Mouse (Mus musculus) cerebellum, postnatal 14 days (tissue): ENCODE data around the gene Dstyk.

Experiments
- DNase-seq, 2 experiments: peaks; one replicate each; pipeline ENCODE4 v3.0.0; 2021; ENCODE audit warnings: mixed read lengths in 2 of 2

Dstyk gene

GRCm38 (mm10) chr1:132417319-132418251, at the start of gene Dstyk:
Gene Dstyk, plus strand, starts transcription at chr1:132417555.
- peak; percentile 92 for DNase-seq

DNA sequence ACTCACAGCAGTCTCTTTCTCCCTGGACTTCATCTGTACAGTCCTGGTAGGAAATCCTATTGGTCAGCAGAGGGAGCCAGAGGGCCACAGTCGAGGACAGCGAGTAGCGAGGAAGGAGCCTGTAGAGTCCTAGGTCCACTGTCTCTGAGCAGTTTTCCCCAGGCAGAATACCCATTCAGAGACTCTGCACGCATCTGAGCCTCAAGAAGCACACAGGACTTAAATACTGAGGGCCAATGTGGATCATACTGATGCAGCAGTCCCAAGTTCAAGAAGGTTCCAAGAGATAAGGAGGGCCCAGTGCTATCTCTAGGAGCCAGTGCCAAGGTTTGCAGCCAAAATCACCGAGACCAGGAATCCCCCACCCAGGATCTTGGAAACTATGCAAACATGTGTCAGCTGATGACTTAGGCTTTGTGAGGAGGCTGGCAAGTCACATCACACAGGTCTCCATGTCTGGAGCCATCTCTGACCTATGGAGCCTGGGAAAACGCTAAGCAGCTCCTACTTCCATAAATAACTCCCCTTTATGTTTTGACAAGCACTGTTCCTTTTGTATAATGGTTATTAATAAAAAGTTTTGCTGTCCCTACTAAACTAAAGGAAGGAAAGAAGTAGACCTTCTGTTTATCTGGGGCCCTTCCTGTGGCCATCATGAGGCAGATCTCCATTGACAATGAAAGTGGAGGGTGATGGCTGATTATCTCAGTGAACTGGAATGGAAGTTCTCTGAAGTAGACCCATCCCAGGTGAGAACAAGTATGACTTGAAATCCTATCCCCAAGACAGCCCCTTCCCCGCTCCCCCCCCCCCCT, 49.5 kb upstream of the Dstyk start:
- peak; percentile 93 to 94 for DNase-seq

- DNase-seq: no peak
Observed at GRCm38 (mm10) chr1:132370681-132371173, 46.6 kb upstream of the Dstyk start.

DNA sequence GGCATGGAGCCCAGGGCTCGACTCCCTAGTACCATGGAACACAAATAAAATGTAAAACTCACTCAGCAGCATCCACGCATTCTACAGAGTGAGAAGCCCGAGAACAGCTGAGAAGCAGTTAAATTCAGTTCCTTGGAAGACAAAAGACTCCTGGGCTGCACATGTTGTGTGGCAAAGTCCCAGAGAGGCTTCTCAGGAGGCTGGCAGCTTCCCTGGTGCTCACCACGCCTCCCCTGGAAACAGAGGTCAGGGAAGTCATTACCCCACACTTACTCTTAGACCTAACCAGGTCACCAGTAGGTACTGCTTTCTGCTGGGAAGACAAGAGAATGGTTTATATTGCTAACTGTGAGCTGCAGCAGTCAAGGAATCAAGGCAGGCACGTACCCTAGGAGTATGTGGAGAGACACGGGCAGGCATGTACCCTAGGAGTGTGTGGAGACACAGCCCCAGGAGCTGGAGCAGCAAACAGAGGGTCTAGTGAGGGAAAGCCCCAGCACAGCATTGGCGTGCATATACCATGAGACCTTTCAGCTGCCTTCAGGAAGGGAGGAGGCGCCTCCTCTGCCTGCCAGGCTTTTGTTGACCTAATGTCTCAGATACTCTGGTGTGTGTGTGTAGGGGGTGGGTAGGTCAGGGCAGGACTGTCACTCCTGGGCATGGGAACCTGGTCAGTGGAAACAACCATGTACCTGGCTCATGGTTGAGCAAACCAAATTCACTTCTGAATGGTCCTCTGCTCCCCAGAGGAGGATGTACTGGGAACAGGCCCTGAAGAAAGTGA, 45.9 kb upstream of the Dstyk start:
- no peak for DNase-seq

- no peak for DNase-seq
Observed at GRCm38 (mm10) chr1:132372354-132372753, 45.0 kb upstream of the Dstyk start.

GRCm38 (mm10) chr1:132372896-132373534, 44.3 kb upstream of the Dstyk start:
- DNase-seq: no peak

DNA sequence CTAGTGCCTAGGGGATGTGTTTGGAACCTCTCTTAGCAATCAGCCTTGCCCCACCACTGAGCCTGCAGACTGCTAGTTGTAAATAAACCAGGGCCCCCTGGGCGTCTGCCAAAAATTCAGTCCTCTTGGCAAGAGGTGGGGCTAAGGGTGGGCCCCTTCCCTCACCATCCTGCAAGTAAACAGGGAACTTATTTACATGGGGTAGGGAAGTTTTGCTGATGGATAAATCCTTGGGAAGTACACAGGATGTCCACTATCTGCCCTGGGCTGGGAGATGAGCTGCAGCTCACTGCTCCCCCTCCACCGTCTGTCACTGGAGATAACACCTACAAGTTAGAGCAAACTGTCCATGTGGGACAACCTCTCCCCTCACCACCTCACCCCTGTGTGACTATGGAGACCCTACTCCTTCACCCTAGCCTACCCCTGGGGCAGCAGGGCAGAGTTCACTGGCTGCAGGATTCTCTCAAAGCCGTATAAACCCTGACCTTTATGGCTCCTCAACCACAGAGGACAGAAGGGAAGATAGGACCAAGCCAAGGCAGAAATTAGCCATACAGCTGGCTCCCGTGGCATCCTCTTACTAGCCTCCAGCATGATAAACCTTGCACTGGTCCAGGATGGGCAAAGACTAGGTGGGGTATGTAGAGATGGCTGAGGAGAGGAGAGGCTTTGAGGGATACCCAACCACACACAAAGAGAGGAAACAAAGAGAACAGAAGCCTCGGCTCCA, 43.0 kb upstream of the Dstyk start:
- peak in 1 of 2 experiments; percentile 62 for DNase-seq

GRCm38 (mm10) chr1:132374873-132375244, 42.5 kb upstream of the Dstyk start:
- DNase-seq: no peak

DNA sequence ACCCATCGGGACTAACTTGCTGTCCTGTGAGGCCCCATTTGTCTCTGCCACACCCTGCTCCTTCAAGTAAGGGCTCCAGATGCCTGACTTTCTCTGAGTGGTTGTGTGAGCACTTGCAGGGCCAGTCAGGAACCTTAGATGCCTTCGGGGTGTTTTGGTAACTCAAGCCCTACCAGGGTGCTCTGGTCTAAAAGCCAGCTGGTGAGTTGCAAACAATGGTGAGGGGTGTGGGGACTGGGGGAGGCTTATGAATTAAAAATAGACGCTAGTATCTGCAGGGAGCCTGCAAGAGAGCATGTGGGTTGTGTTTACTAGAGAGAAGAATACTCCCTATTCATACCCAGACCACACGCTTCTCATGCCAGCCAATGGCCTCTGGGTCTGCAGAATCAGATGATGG, 42.1 kb upstream of the Dstyk start:
- no peak for DNase-seq

DNA sequence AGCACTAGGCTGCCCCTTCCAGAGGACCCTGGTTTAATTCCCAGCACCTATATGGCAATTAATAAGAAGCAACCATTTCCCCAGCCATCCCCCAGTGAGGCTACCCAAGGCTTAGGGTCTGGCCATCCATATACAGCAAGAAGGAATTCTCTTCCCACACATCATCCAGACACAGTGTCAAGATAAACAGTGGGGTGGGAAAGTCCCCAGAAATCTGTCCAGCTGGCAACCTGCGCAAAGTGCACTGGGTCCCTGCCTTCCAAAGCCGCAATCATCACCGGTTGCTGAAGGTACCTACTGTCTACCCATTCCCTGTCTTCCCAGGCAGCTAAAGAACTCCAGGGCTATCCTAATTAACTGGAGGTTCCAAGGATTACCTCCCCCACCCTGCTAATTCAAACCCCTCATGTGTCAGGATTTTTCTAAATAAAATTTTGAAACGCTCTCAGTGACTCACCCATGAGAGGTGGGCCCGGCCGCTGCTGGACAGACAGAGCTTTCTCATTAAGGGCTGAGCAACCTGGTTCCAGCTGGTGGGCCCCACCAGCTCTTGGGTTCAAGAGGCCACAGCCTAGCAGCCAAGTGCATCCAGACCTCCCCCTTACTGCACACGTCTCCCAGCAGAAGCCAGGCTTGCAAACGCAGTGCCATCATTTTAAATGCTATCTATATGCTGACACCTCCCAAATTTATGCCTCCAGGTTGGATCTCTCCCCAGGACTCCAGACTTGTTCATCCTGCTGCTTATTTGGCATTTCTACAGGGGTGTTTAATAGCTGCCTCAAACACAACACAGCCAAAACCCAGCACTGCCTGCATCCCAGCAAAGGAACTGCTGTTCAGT, 40.9 kb upstream of the Dstyk start:
- no peak for DNase-seq

GRCm38 (mm10) chr1:132377055-132377365, 40.3 kb upstream of the Dstyk start:
- no peak for DNase-seq

DNA sequence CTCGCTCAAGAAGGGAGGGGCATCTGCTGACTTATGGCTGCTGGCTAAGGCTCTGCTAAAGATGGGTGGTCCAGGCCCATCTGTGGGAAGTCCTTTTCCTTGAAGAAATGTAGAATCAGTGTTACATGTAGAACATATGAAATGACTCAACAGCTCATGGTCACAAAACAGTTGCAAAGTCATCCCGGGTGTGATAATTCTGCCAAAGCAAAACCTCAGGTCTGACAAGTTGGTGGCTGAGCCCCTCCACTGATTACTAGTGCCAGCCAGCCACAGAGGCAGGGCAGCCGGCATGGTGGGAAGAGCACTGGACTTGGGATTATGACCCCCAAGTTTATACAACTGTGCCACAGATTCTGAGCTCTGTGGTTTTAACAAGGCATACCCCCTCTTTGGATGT, 39.5 kb upstream of the Dstyk start:
- DNase-seq: no peak

DNA sequence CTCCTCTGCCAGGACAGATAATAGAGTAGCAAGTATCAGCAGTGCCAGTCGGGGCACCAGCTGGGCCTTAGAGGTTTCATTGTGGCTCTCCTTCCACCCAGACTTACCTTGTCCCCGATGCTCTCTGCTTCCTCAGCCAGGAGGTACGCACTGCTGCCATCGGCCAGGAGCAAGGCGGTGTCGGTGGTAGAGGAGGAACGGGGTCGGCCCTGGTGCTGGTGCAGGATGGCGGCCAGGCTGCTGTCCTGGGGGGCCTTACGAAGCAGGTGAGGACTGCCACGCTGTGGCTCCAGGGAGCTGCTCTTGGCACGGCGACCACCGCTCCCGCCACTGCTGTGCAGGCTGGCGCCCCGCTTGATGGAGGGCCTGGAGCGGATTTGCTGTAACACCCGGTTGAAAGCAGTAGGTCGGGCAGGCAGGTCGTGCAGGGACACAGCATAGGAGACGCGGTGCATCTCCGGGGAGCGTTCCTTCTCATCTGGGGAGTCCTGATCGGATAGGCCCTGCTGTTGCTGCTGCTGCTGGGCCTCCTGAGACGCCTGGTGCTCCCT, 36.7 kb upstream of the Dstyk start:
- peak in 1 of 2 experiments; percentile 48 for DNase-seq

- peak in 1 of 2 experiments; percentile 69 for DNase-seq
Observed at GRCm38 (mm10) chr1:132381929-132382328, 35.4 kb upstream of the Dstyk start.

DNA sequence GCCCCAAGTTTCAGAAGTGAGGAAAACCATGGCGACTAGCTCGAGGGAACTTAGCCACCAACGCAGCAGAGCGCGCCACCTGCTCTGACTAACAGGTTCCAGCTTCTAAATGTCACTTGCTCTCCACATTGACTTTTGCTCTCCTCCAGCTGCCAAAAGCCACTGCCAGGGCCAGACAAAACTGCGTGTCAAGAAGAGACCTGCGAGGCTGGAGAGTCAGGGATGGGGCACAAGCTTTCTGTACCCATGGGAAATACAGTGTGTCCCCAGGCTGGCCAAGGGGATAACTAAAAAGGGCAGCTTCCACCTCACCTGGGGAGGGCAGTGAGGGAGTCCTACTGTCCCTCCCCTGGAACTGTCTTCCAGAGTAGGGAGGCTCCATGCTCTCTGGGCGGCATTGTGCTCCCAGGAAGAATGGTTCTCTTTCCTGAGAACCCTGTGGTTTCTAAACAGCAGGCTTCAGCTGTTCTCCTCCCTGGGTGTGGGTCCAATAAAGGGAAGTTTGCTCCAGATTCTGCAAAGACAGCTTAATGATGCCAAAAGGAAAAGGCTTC, 33.3 kb upstream of the Dstyk start:
- DNase-seq: peak in 1 of 2 experiments; percentile 53

DNA sequence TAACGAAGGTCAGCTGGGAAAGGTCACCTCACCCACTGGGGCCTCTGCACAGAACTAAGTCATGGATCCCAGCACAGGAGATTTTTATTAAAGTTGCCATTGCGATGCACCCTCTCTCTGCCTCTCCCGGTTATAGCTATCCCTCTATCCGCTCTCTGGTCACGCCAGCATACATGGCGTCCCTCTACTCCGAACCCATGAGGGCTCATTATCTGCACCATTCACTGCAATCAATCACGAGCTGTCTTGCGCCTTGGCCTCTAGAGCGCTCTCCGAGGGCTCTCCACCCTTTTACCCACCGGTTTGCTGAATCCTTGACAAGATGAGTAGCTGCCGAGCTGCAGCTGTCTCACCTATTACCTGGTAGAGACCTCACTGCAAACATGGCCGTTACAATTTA, 32.1 kb upstream of the Dstyk start:
- peak in 1 of 2 experiments; percentile 25 for DNase-seq

GRCm38 (mm10) chr1:132385711-132386110, 31.6 kb upstream of the Dstyk start:
- DNase-seq: peak in 1 of 2 experiments; percentile 61

DNA sequence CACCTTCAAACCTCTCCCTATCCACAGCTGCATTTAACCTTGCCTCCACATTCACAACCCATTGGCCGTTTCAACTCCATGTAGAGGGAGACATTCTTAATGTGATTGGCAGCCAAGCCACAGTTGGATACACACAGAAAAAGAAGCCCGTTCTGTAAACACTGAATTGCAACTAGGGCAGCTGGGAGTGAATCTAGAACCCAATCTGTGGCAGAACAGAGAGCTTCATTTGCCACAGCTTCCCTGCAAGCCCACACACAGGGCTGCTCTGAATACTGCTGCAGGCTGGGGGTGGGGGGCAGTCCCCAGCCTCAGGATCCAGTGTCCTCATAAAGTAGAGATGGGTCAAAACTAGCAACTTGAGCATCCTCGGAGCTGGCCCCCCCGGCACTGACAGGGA, 31.1 kb upstream of the Dstyk start:
- no peak for DNase-seq

GRCm38 (mm10) chr1:132387943-132388342, 29.4 kb upstream of the Dstyk start:
- peak in 1 of 2 experiments; percentile 48 for DNase-seq
